In the genomic region with DNA sequence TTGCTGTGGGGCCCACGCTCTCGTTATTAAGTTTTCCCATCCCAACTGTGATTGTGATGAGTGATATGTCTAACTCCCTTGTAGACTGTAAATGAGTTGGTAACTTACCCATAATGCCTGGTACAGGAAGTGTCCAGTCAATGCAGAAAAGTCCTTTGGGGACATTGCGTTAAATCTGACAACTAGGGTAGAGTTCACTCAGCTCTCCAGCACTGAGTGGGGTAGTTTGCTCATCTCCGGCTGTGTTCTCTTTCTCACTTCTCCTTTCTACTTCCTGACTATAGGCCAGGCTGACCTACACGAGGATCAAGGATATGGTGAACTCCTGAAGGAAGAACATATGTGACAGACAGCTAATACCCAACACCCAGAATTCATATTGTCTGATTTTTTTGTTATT, we compare ENCODE assay signal across 26 mouse cellular contexts. TPM values are rescaled to one million over a fixed set of nuclear protein-coding genes. Genes with fewer than 3 reads are reported as not detected.
DNase-seq lines count a peak whose midpoint lies in the region; ATAC-seq and TF ChIP-seq lines count a peak whose summit lies in the region.
"Had no signal": no experiment of that assay in that cellular context is flagged by ENCODE, and none has a peak within 500 bp of the region (broad histone marks: within the 10 kb centered on the region; RNA-seq: fewer than 3 reads in every experiment).

No protein-coding gene starts in this region.

- peak; percentile 97 for TF ChIP-seq EP300 in CH12.LX (IDR thresholded peaks at IDR 0.05; ENCODE audit: low read length)

- no peaks in the 10 kb centered on the region for H3K36me3 ChIP-seq in liver, embryonic 15.5 days (replicated peaks)
- no peaks in the 10 kb centered on the region for H3K36me3 ChIP-seq in liver, embryonic 11.5 days (ENCODE audit: control insufficient read depth, insufficient read depth, low read length)
- H3K36me3 ChIP-seq in CH12.LX (replicated peaks in 1 of 2; ENCODE audit: control insufficient read depth in 1 of 2, insufficient read depth in 1 of 2, low read length in 1 of 2): no peaks in the 10 kb centered on the region
- H3K36me3 ChIP-seq in liver, embryonic 16.5 days (ENCODE audit: control insufficient read depth, insufficient read depth): no peaks in the 10 kb centered on the region
- no peaks in the 10 kb centered on the region for H3K36me3 ChIP-seq in small intestine, adult 2 months (ENCODE audit: control insufficient read depth, insufficient read depth, low read length)
- H3K36me3 ChIP-seq: G1E; heart, embryonic 10.5 days; hindbrain, embryonic 15.5 days; midbrain, embryonic 10.5 days; stomach, embryonic 15.5 days had no signal

- dilution Hi-C loops in CH12.LX (cut with MboI; ENCODE audit: extremely low pct_ligation_motif_present, extremely low pct_unique_long_range_greater_than_20kb, low sequenced_read_pairs): no loop called here

- H3K27me3 ChIP-seq in liver, embryonic 15.5 days: peaks cover 37% of the 10 kb centered on the region
- peaks cover 7% of the 10 kb centered on the region; the same call in 1 of the 2 replicates for H3K27me3 ChIP-seq in liver, embryonic 11.5 days (replicated peaks; ENCODE audit: control insufficient read depth, insufficient read depth, low read length)
- H3K27me3 ChIP-seq in CH12.LX (replicated peaks): no peaks in the 10 kb centered on the region
- H3K27me3 ChIP-seq in liver, embryonic 16.5 days (ENCODE audit: control insufficient read depth, insufficient read depth, low read depth, low read length): peaks cover 12% of the 10 kb centered on the region
- H3K27me3 ChIP-seq in small intestine, adult 2 months (ENCODE audit: control insufficient read depth, insufficient read depth, low read length): no peaks in the 10 kb centered on the region
- H3K27me3 ChIP-seq: hindbrain, embryonic 15.5 days; stomach, embryonic 15.5 days had no signal

- ATAC-seq in liver, embryonic 15.5 days (ENCODE audit: insufficient read depth): peak; percentile 44
- ATAC-seq in liver, embryonic 11.5 days (replicated peaks; ENCODE audit: low FRiP score): no peak
- ATAC-seq in liver, embryonic 16.5 days (ENCODE audit: low read depth): peak; percentile 59

- no peak overlapping the region for H3K4me2 ChIP-seq in liver, embryonic 15.5 days
- H3K4me2 ChIP-seq in liver, embryonic 11.5 days: no peak overlapping the region
- peak overlapping the region; percentile 92 for H3K4me2 ChIP-seq in CH12.LX (ENCODE audit: insufficient read depth, low read depth, poor library complexity, severe bottlenecking)
- H3K4me2 ChIP-seq in liver, embryonic 16.5 days (ENCODE audit: low read depth, low read length): no peak overlapping the region
- H3K4me2 ChIP-seq: hindbrain, embryonic 15.5 days; lung, embryonic 14.5 days; stomach, embryonic 15.5 days had no signal

- no peak overlapping the region for H3K9ac ChIP-seq in liver, embryonic 15.5 days
- no peak overlapping the region for H3K9ac ChIP-seq in liver, embryonic 11.5 days (ENCODE audit: low read depth, low read length)
- no peak overlapping the region for H3K9ac ChIP-seq in CH12.LX (ENCODE audit: insufficient read depth, low read depth)
- no peak overlapping the region for H3K9ac ChIP-seq in liver, embryonic 16.5 days (ENCODE audit: low read depth, low read length)
- H3K9ac ChIP-seq: hindbrain, embryonic 15.5 days; lung, embryonic 14.5 days; stomach, embryonic 15.5 days had no signal

- TF ChIP-seq POLR2A in CH12.LX (IDR thresholded peaks at IDR 0.05; ENCODE audit: low read depth, low read length): peak; percentile 42; the same call in 1 of the 2 replicates
- no peak for TF ChIP-seq POLR2A in small intestine, adult 2 months (IDR thresholded peaks at IDR 0.05; ENCODE audit: low read depth, low read length)

- H3K4me3 ChIP-seq in liver, embryonic 15.5 days (replicated peaks): no peak overlapping the region
- H3K4me3 ChIP-seq in liver, embryonic 11.5 days (ENCODE audit: low read depth, low read length): no peak overlapping the region
- H3K4me3 ChIP-seq in CH12.LX (replicated peaks in 1 of 3; ENCODE audit: low read depth in 2 of 3, low read length in 2 of 3, poor library complexity in 1 of 3): no peak overlapping the region
- no peak overlapping the region for H3K4me3 ChIP-seq in liver, embryonic 16.5 days (ENCODE audit: low read depth, low read length)
- no peak overlapping the region for H3K4me3 ChIP-seq in small intestine, adult 2 months (ENCODE audit: low read depth, low read length)
- H3K4me3 ChIP-seq: heart, embryonic 10.5 days; hindbrain, embryonic 15.5 days; left cerebral cortex, adult 2 months; midbrain, embryonic 10.5 days; stomach, embryonic 15.5 days had no signal

- no peak for TF ChIP-seq RAD21 in CH12.LX (IDR thresholded peaks at IDR 0.05; ENCODE audit: low read depth, low read length)

- no peaks in the 10 kb centered on the region for H3K9me3 ChIP-seq in liver, embryonic 15.5 days (replicated peaks)
- no peaks in the 10 kb centered on the region for H3K9me3 ChIP-seq in liver, embryonic 11.5 days (ENCODE audit: control insufficient read depth, low read length)
- H3K9me3 ChIP-seq in CH12.LX (replicated peaks; ENCODE audit: low read length): no peaks in the 10 kb centered on the region
- no peaks in the 10 kb centered on the region for H3K9me3 ChIP-seq in liver, embryonic 16.5 days (replicated peaks; ENCODE audit: control insufficient read depth, low read length)
- H3K9me3 ChIP-seq: G1E; heart, embryonic 10.5 days; hindbrain, embryonic 15.5 days; midbrain, embryonic 10.5 days; stomach, embryonic 15.5 days had no signal

- peaks cover 12% of the 10 kb centered on the region for H3K4me1 ChIP-seq in liver, embryonic 15.5 days (replicated peaks)
- no peaks in the 10 kb centered on the region for H3K4me1 ChIP-seq in liver, embryonic 11.5 days (replicated peaks; ENCODE audit: control insufficient read depth, insufficient read depth, low read length)
- H3K4me1 ChIP-seq in CH12.LX (ENCODE audit: control insufficient read depth in 1 of 2, insufficient read depth in 2 of 2): peaks cover 4 to 25% of the 10 kb centered on the region in 2 experiments
- no peaks in the 10 kb centered on the region for H3K4me1 ChIP-seq in liver, embryonic 16.5 days (ENCODE audit: control insufficient read depth, low read depth, low read length)
- no peaks in the 10 kb centered on the region for H3K4me1 ChIP-seq in small intestine, adult 2 months (ENCODE audit: control insufficient read depth, insufficient read depth, insufficient read length, low read length)
- H3K4me1 ChIP-seq: stomach, embryonic 15.5 days had no signal

- no peak for DNase-seq in liver, embryonic 11.5 days (ENCODE audit: low spot score)
- peak; percentile 89 for DNase-seq in CH12.LX (ENCODE audit: extremely low read depth)
- no peak for DNase-seq in layer of hippocampus, postnatal 14 days (ENCODE audit: low spot score in 2 of 2)
- no peak for DNase-seq in testis, postnatal 14 days (ENCODE audit: low spot score)
- DNase-seq: cerebellum, adult 11 months; cerebellum, postnatal 14 days; gastrocnemius, postnatal 14 days; heart, postnatal 14 days; kidney, adult 11 months; kidney, postnatal 14 days; lung, embryonic 14.5 days; thymus, postnatal 25 days had no signal

- in situ Hi-C loops in CH12.LX (cut with MboI; ENCODE audit: low pct_ligation_motif_present, low pct_unique_long_range_greater_than_20kb, low sequenced_read_pairs): no loop called here

- H3K27ac ChIP-seq in liver, embryonic 15.5 days (replicated peaks): 0 out of 2 replicates have a peak overlapping the region, but pooled peaks have one; percentile 38
- no peak overlapping the region for H3K27ac ChIP-seq in liver, embryonic 11.5 days (ENCODE audit: low read depth, low read length)
- peak overlapping the region; percentile 64; the same call in 1 of the 2 replicates for H3K27ac ChIP-seq in CH12.LX (ENCODE audit: insufficient read depth, low read depth)
- H3K27ac ChIP-seq in liver, embryonic 16.5 days (ENCODE audit: low read length): peak overlapping the region; percentile 13; the same call in 1 of the 2 replicates
- H3K27ac ChIP-seq in small intestine, adult 2 months (ENCODE audit: insufficient read depth, low read depth, low read length): peak overlapping the region; percentile 43
- H3K27ac ChIP-seq: heart, embryonic 10.5 days; hindbrain, embryonic 15.5 days; left cerebral cortex, adult 2 months; midbrain, embryonic 10.5 days; stomach, embryonic 15.5 days had no signal

- TF ChIP-seq CTCF in CH12.LX (conservative IDR thresholded peaks at IDR 0.05 in 1 of 2, IDR thresholded peaks at IDR 0.05 in 1 of 2; ENCODE audit: low read depth in 2 of 2, low read length in 2 of 2): no peak
- no peak for TF ChIP-seq CTCF in small intestine, adult 2 months (IDR thresholded peaks at IDR 0.05; ENCODE audit: extremely low read depth, insufficient read length, insufficient replicate concordance, low read depth, low read length)

- WGBS in liver, embryonic 15.5 days (ENCODE audit: insufficient replicate concordance): 38% methylated on average over 5 of the region's 5 CpGs
- 67% methylated on average over 5 of the region's 5 CpGs for WGBS in liver, embryonic 11.5 days
- WGBS in liver, embryonic 16.5 days (ENCODE audit: insufficient replicate concordance): 28% methylated on average over 5 of the region's 5 CpGs
- 75% methylated on average over 5 of the region's 5 CpGs for WGBS in small intestine, adult 2 months

- no peaks in the 10 kb centered on the region for H3K79me2 ChIP-seq in CH12.LX (replicated peaks; ENCODE audit: control insufficient read depth, extremely low read depth, insufficient read depth, poor library complexity, severe bottlenecking)

RNA-seq across cellular contexts. Expression of a gene that starts 6.4 kb away (rescaled TPM):
- polyA plus RNA-seq in liver, embryonic 15.5 days (2015; fragmentation: Nextera tagmentation; extraction: Ambion mirVana): not detected in 2 replicates
- polyA plus RNA-seq in liver, embryonic 11.5 days (2014; fragmentation: Nextera tagmentation; extraction: Ambion mirVana): not detected in 2 replicates
- total RNA-seq in CH12.LX (2012; rRNA removed) (not detected in 2 replicates), CH12.LX (2014; rRNA removed) (not detected in 2 replicates)
- polyA plus RNA-seq in CH12.LX (2012; ENCODE audit: insufficient read length, low read depth): not detected in 2 replicates
- not detected in 2 replicates for polyA plus RNA-seq in liver, embryonic 16.5 days (2015; fragmentation: Nextera tagmentation; extraction: Ambion mirVana)
- not detected in 2 replicates for polyA plus RNA-seq in small intestine, adult 2 months (2012; rRNA removed)
- total RNA-seq in layer of hippocampus, postnatal 14 days (2021): not detected
- total RNA-seq: adrenal gland, postnatal 4 days; G1E; gastrocnemius, postnatal 14 days; heart, postnatal 14 days; layer of hippocampus, adult 8-10 months; left cerebral cortex, adult 2 months had no signal
- polyA plus RNA-seq: forebrain, embryonic 11.5 days; G1E; heart, embryonic 10.5 days; hindbrain, embryonic 15.5 days; limb, embryonic 11.5 days; lung, embryonic 14.5 days; midbrain, embryonic 10.5 days; neural tube, embryonic 14.5 days; stomach, embryonic 15.5 days had no signal

RNA-seq across cellular contexts. Expression of a gene that starts 9.6 kb away (rescaled TPM):
- 10.8 and 11.1 TPM in 2 replicates for polyA plus RNA-seq in liver, embryonic 15.5 days (2015; fragmentation: Nextera tagmentation; extraction: Ambion mirVana)
- 12.1 and 12.5 TPM in 2 replicates for polyA plus RNA-seq in liver, embryonic 11.5 days (2014; fragmentation: Nextera tagmentation; extraction: Ambion mirVana)
- total RNA-seq in CH12.LX (2012; rRNA removed) (0.59 and 0.93 TPM in 2 replicates), CH12.LX (2014; rRNA removed) (0.28 and 0.54 TPM in 2 replicates)
- 0.57 and 0.68 TPM in 2 replicates for polyA plus RNA-seq in CH12.LX (2012; ENCODE audit: insufficient read length, low read depth)
- polyA plus RNA-seq in liver, embryonic 16.5 days (2015; fragmentation: Nextera tagmentation; extraction: Ambion mirVana): 9.6 and 10.4 TPM in 2 replicates
- polyA plus RNA-seq in small intestine, adult 2 months (2012; rRNA removed): 16.3 and 21.2 TPM in 2 replicates
- 10 to 100 TPM; 15.8 to 22.9 TPM for total RNA-seq in layer of hippocampus, postnatal 14 days (2021)
- polyA plus RNA-seq: G1E had no signal

RNA-seq across cellular contexts. Expression of a gene that starts 20.0 kb away (rescaled TPM):
- polyA plus RNA-seq in liver, embryonic 15.5 days (2015; fragmentation: Nextera tagmentation; extraction: Ambion mirVana): 18.1 and 18.2 TPM in 2 replicates
- polyA plus RNA-seq in liver, embryonic 11.5 days (2014; fragmentation: Nextera tagmentation; extraction: Ambion mirVana): 52.0 and 52.7 TPM in 2 replicates
- 45.8 and 48.0 TPM in 2 replicates for total RNA-seq in CH12.LX (2012; rRNA removed)
- total RNA-seq in CH12.LX (2014; rRNA removed): 67.1 and 79.3 TPM in 2 replicates
- polyA plus RNA-seq in CH12.LX (2012; ENCODE audit: insufficient read length, low read depth): 88.8 and 101 TPM in 2 replicates
- 13.5 and 14.0 TPM in 2 replicates for polyA plus RNA-seq in liver, embryonic 16.5 days (2015; fragmentation: Nextera tagmentation; extraction: Ambion mirVana)
- polyA plus RNA-seq in small intestine, adult 2 months (2012; rRNA removed): 12.0 and 18.3 TPM in 2 replicates
- 100 to 1,000 TPM; 108 to 112 TPM for total RNA-seq in layer of hippocampus, postnatal 14 days (2021)

RNA-seq across cellular contexts. Expression of a gene that starts 59.9 kb away (rescaled TPM):
- 20.7 and 20.9 TPM in 2 replicates for polyA plus RNA-seq in liver, embryonic 15.5 days (2015; fragmentation: Nextera tagmentation; extraction: Ambion mirVana)
- 45.8 and 58.9 TPM in 2 replicates for polyA plus RNA-seq in liver, embryonic 11.5 days (2014; fragmentation: Nextera tagmentation; extraction: Ambion mirVana)
- total RNA-seq in CH12.LX (2012; rRNA removed): 52.5 and 53.2 TPM in 2 replicates
- 73.7 and 91.7 TPM in 2 replicates for total RNA-seq in CH12.LX (2014; rRNA removed)
- 58.6 and 70.4 TPM in 2 replicates for polyA plus RNA-seq in CH12.LX (2012; ENCODE audit: insufficient read length, low read depth)
- polyA plus RNA-seq in liver, embryonic 16.5 days (2015; fragmentation: Nextera tagmentation; extraction: Ambion mirVana): 19.0 and 19.2 TPM in 2 replicates
- 17.0 and 23.4 TPM in 2 replicates for polyA plus RNA-seq in small intestine, adult 2 months (2012; rRNA removed)
- total RNA-seq in layer of hippocampus, postnatal 14 days (2021): 10 to 100 TPM; 27.5 to 29.4 TPM
